Mouse (Mus musculus) thymus, postnatal 14 days (tissue): ENCODE data around the gene Ears2.

ENCODE experiments used
- DNase-seq: peaks from one replicate; pipeline ENCODE4 v3.0.0; 2021

Ears2 gene

GRCm38 (mm10) chr7:122066945-122067516 lies at the start of gene Ears2, which contains the start of gene Ubfd1:
Gene Ears2 (minus strand): TSS chr7:122067263.
Gene Ubfd1 (plus strand): TSS chr7:122067175.
- DNase-seq, result peak; percentile 91

- DNase-seq, result no peak
Measured at GRCm38 (mm10) chr7:122108206-122108605, 41.1 kb upstream of the Ears2 start.

- peak; percentile 89 for DNase-seq
Measured at GRCm38 (mm10) chr7:122101747-122102244, 34.7 kb upstream of the Ears2 start, which contains the start of gene Ndufab1. Gene Ndufab1 (minus strand): TSS chr7:122101886.

GRCm38 (mm10) chr7:122101014-122101746 lies 34.1 kb upstream of the Ears2 start:
- peak; percentile 5 for DNase-seq

- peak; percentile 53 for DNase-seq
Measured at GRCm38 (mm10) chr7:122099222-122099621, 32.2 kb upstream of the Ears2 start.

GRCm38 (mm10) chr7:122098009-122098408 lies 30.9 kb upstream of the Ears2 start:
- DNase-seq, result no peak

- no peak for DNase-seq
Measured at GRCm38 (mm10) chr7:122094564-122095330, 27.7 kb upstream of the Ears2 start.

- DNase-seq, result no peak
Measured at GRCm38 (mm10) chr7:122087195-122087982, 20.3 kb upstream of the Ears2 start.

GRCm38 (mm10) chr7:122081071-122081470 lies 14.0 kb upstream of the Ears2 start:
- DNase-seq, result no peak

GRCm38 (mm10) chr7:122079798-122080554 lies 12.9 kb upstream of the Ears2 start:
- DNase-seq, result no peak

- DNase-seq, result no peak
Measured at GRCm38 (mm10) chr7:122074374-122074773, 7.3 kb upstream of the Ears2 start.

- no peak for DNase-seq
Measured at GRCm38 (mm10) chr7:122067517-122068381, 686 bp upstream of the Ears2 start.

- no peak for DNase-seq
Measured at GRCm38 (mm10) chr7:122066102-122066944, 740 bp downstream of the Ears2 start.

- no peak for DNase-seq
Measured at GRCm38 (mm10) chr7:122065656-122066055, 1.4 kb downstream of the Ears2 start.

GRCm38 (mm10) chr7:122056633-122057032 lies 10.4 kb downstream of the Ears2 start:
- DNase-seq, result no peak

GRCm38 (mm10) chr7:122050834-122051233 lies 16.2 kb downstream of the Ears2 start:
- no peak for DNase-seq

GRCm38 (mm10) chr7:122048191-122048590 lies 18.9 kb downstream of the Ears2 start:
- DNase-seq, result no peak

- no peak for DNase-seq
Measured at GRCm38 (mm10) chr7:122046813-122047212, 20.2 kb downstream of the Ears2 start.

- DNase-seq, result no peak
Measured at GRCm38 (mm10) chr7:122045711-122046110, 21.4 kb downstream of the Ears2 start.

GRCm38 (mm10) chr7:122045181-122045634 lies 21.9 kb downstream of the Ears2 start:
- DNase-seq, result no peak
